Mouse (Mus musculus) forebrain, postnatal 0 days (tissue): ENCODE data around the gene Serpini2. TPM values are rescaled to one million over a fixed set of nuclear protein-coding genes. Genes with fewer than 3 reads are reported as not detected.
A peak's percentile ranks its signal among the peaks of the same experiment; 100 is the strongest.

ENCODE experiments used
- ATAC-seq: fragments of 200-750 bp; cut with Nextera tagmentation; 2 replicates; pipeline ENCODE4 v1.8.0; 2017; ENCODE audit warnings: mild to moderate bottlenecking, moderate library complexity
- DNase-seq: peaks from one replicate; pipeline ENCODE4 v3.0.0-alpha.2; 2015
- H3K27ac ChIP-seq: fragments of 300-500 bp; sonication (generic); 2 replicates; pipeline ENCODE4 v1.5.1; 2014; ENCODE audit warnings: low read depth, mild to moderate bottlenecking, antibody characterized with exemption, low read length, moderate library complexity, mixed read lengths
- H3K27me3 ChIP-seq: fragments of 300-500 bp; sonication (generic); 2 replicates; pipeline ENCODE4 v1.6.1; 2014; ENCODE audit warnings: mild to moderate bottlenecking, low read length, mixed read lengths; ENCODE audit not compliant: insufficient read depth
- H3K36me3 ChIP-seq: fragments of 300-500 bp; sonication (generic); 2 replicates; pipeline ENCODE4 v1.6.1; 2014; ENCODE audit warnings: mild to moderate bottlenecking, moderate library complexity; ENCODE audit not compliant: insufficient read depth
- H3K4me1 ChIP-seq: fragments of 300-500 bp; sonication (generic); 2 replicates; pipeline ENCODE4 v1.6.1; 2014; ENCODE audit warnings: antibody characterized with exemption; ENCODE audit not compliant: insufficient read depth
- H3K4me2 ChIP-seq: fragments of 300-500 bp; sonication (generic); 2 replicates; pipeline ENCODE4 v1.6.1; 2014; ENCODE audit warnings: low read depth, mild to moderate bottlenecking, moderate library complexity
- H3K4me3 ChIP-seq: fragments of 300-500 bp; sonication (generic); 2 replicates; pipeline ENCODE4 v1.5.1; 2014; ENCODE audit warnings: low read depth, low read length, mixed read lengths
- H3K9ac ChIP-seq: fragments of 300-500 bp; sonication (generic); 2 replicates; pipeline ENCODE4 v1.6.1; 2014; ENCODE audit warnings: mild to moderate bottlenecking
- H3K9me3 ChIP-seq: fragments of 300-500 bp; sonication (generic); 2 replicates; pipeline ENCODE4 v1.6.1; 2016; ENCODE audit warnings: low read length
- CTCF ChIP-seq: sonication (generic); IDR thresholded peaks from 2 replicates; pipeline ENCODE4 v1.5.1; 2016; ENCODE audit warnings: antibody characterized with exemption, control low read depth, low read depth
- WGBS: fragments of 180-500 bp; shearing (Covaris S2); extraction: QIAGEN DNeasy Blood & Tissue Kit; methylation state at CpG from one replicate; pipeline ENCODE4 v1.1.7; 2014; 5-methylcytosine and 5-hydroxymethylcytosine counted together
- polyA plus RNA-seq: library from polyadenylated mRNA; unstranded; fragments of >200 nt; fragmentation: Nextera tagmentation; extraction: Ambion mirVana; gene quantifications from 2 replicates; pipeline ENCODE4 v1.2.1, GENCODE M21; 2015
- total RNA-seq: library from RNA; depleted of rRNA; stranded (reverse); fragments of >200 nt; gene quantifications from 2 replicates; pipeline ENCODE4 v1.2.3, GENCODE M21; 2014

Serpini2 gene
- total and polyA plus RNA-seq, 2 experiments from 2014 or later: not detected

- Histone ChIP-seq H3K27me3 (no peaks in the 10 kb centered on the region), H3K9ac (no peak overlapping the region), H3K27ac (peak overlapping the region; percentile 64), H3K9me3 (no peaks in the 10 kb centered on the region), H3K36me3 (no peaks in the 10 kb centered on the region), H3K4me3 (no peak overlapping the region), H3K4me2 (no peak overlapping the region), H3K4me1 (0 out of 2 replicates have a peak, but pooled peaks cover 4% of the 10 kb centered on the region)
- 19% methylated on average over 2 of the region's 2 CpGs for WGBS
- no peak for TF ChIP-seq CTCF
- peak; percentile 90 for ATAC-seq
- peak; percentile 45 for DNase-seq
These were observed 27.3 kb upstream of the Serpini2 start for GRCm38 (mm10) chr3:75297026-75297757.

GRCm38 (mm10) chr3:75293243-75293642 lies 23.4 kb upstream of the Serpini2 start:
- ATAC-seq (no peak), DNase-seq (no peak)
- Histone ChIP-seq H3K4me3 (no peak overlapping the region), H3K4me1 (0 out of 2 replicates have a peak, but pooled peaks cover 4% of the 10 kb centered on the region), H3K9ac (no peak overlapping the region), H3K27ac (no peak overlapping the region), H3K27me3 (no peaks in the 10 kb centered on the region), H3K9me3 (no peaks in the 10 kb centered on the region), H3K36me3 (no peaks in the 10 kb centered on the region), H3K4me2 (no peak overlapping the region)
- WGBS: 91% methylated on average over 2 of the region's 2 CpGs
- TF ChIP-seq CTCF: no peak

GRCm38 (mm10) chr3:75277455-75277854 lies 7.6 kb upstream of the Serpini2 start:
- ATAC-seq: no peak
- no peak for DNase-seq
- H3K27ac ChIP-seq: no peak overlapping the region
- no peak overlapping the region for H3K4me3 ChIP-seq
- no peaks in the 10 kb centered on the region for H3K9me3 ChIP-seq
- H3K27me3 ChIP-seq: no peaks in the 10 kb centered on the region
- no peak overlapping the region for H3K4me2 ChIP-seq
- TF ChIP-seq CTCF: no peak
- 86% methylated on average over 4 of the region's 4 CpGs for WGBS
- H3K4me1 ChIP-seq: no peaks in the 10 kb centered on the region
- no peaks in the 10 kb centered on the region for H3K36me3 ChIP-seq
- H3K9ac ChIP-seq: no peak overlapping the region

DNA sequence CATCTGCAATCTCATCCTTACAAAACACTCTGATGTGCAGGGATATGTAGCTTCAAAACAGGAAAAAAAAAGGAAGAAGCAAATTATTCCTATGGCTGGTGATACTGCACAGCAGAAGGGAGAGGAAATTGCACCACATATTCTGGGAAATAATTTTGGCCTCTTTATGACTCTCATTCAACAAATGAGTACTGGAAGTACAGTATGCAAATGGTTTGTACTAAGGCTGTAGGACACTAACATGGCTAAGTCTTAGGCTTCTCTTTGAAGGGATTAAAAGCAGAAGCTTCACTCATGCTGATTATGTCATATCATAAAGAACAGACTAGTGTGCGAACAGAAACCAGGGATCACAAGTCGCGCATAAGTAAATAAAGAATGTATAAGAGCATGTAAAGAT lies 6.6 kb upstream of the Serpini2 start:
- 93% methylated on average over 3 of the region's 3 CpGs for WGBS
- H3K27me3 ChIP-seq: no peaks in the 10 kb centered on the region

GRCm38 (mm10) chr3:75275127-75275526 lies 5.2 kb upstream of the Serpini2 start:
- TF ChIP-seq CTCF: no peak
- no peak overlapping the region for H3K27ac ChIP-seq
- no peaks in the 10 kb centered on the region for H3K27me3 ChIP-seq
- no peaks in the 10 kb centered on the region for H3K36me3 ChIP-seq
- H3K4me2 ChIP-seq: no peak overlapping the region
- ATAC-seq (no peak), DNase-seq (no peak)
- H3K9ac ChIP-seq: no peak overlapping the region
- no peak overlapping the region for H3K4me3 ChIP-seq
- no peaks in the 10 kb centered on the region for H3K4me1 ChIP-seq
- no peaks in the 10 kb centered on the region for H3K9me3 ChIP-seq

More for the DNA sequence above, 6.6 kb upstream of the Serpini2 start:
- Histone ChIP-seq H3K9ac (no peak overlapping the region), H3K9me3 (no peaks in the 10 kb centered on the region), H3K4me1 (no peaks in the 10 kb centered on the region), H3K36me3 (no peaks in the 10 kb centered on the region), H3K27ac (no peak overlapping the region), H3K4me2 (no peak overlapping the region), H3K4me3 (no peak overlapping the region)
- DNase-seq (no peak), ATAC-seq (no peak)
- TF ChIP-seq CTCF: no peak

DNA sequence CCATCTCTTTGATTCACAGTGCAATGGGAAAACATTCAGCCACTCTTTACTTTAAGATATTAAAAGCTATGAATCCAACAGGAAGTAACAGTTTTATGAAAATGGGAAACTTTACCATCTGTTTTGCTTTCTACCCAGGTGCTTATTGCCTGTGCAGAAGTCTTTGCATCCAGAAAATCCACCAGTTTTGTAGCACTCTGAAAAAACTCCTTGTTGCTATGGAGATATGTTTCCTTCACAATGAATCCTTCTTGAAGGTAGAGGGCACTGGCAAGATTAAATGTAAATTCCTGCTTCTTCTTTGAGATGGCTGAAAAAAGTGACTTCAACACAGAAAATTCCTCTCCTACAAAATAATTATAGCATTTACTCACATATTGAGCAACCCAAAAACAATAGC lies 10.5 kb downstream of the Serpini2 start:
- Histone ChIP-seq H3K27ac (no peak overlapping the region), H3K9ac (no peak overlapping the region), H3K36me3 (no peaks in the 10 kb centered on the region), H3K9me3 (no peaks in the 10 kb centered on the region), H3K4me2 (no peak overlapping the region), H3K27me3 (no peaks in the 10 kb centered on the region), H3K4me3 (no peak overlapping the region), H3K4me1 (no peaks in the 10 kb centered on the region)
- no peak for TF ChIP-seq CTCF
- DNase-seq (peak; percentile 26), ATAC-seq (no peak)

- Histone ChIP-seq H3K4me2 (no peak overlapping the region), H3K4me1 (no peaks in the 10 kb centered on the region), H3K27ac (no peak overlapping the region), H3K9ac (no peak overlapping the region), H3K27me3 (no peaks in the 10 kb centered on the region), H3K4me3 (no peak overlapping the region), H3K9me3 (no peaks in the 10 kb centered on the region), H3K36me3 (no peaks in the 10 kb centered on the region)
- 84% methylated on average over 3 of the region's 3 CpGs for WGBS
- ATAC-seq (peak; percentile 14; the same call in 1 of the 2 replicates), DNase-seq (no peak)
- TF ChIP-seq CTCF: no peak
These were observed 50.2 kb downstream of the Serpini2 start for GRCm38 (mm10) chr3:75219694-75220093.
